Mouse (Mus musculus) myocyte (in vitro differentiated cells): ENCODE results near the gene Cnot4. TPM values are rescaled to one million over a fixed set of nuclear protein-coding genes. Genes with fewer than 3 reads are reported as not detected.

ENCODE experiments used
- H3K27me3 ChIP-seq: one replicate; pipeline ENCODE4 v1.6.1; 2011; ENCODE audit not compliant: control insufficient read depth, insufficient read depth, insufficient read length
- H3K36me3 ChIP-seq: one replicate; pipeline ENCODE4 v1.6.1; 2011; ENCODE audit not compliant: control insufficient read depth, insufficient read depth
- H3K4me2 ChIP-seq: one replicate; pipeline ENCODE4 v1.6.1; 2011; ENCODE audit warnings: low read depth, control low read depth
- H3K4me3 ChIP-seq: one replicate; pipeline ENCODE4 v1.5.1; 2011; ENCODE audit warnings: mild to moderate bottlenecking, control low read depth, moderate library complexity
- H3K79me2 ChIP-seq: one replicate; pipeline ENCODE4 v1.6.1; 2011; ENCODE audit not compliant: control insufficient read depth, insufficient read depth
- H3ac ChIP-seq: one replicate; pipeline ENCODE4 v1.6.1; 2011; ENCODE audit not compliant: control insufficient read depth, insufficient read length
- CEBPB ChIP-seq: IDR thresholded peaks from 2 replicates; pipeline ENCODE4 v1.6.1; 2011; ENCODE audit warnings: mild to moderate bottlenecking, moderate library complexity; ENCODE audit not compliant: poor library complexity, insufficient read depth, severe bottlenecking
- E2F4 ChIP-seq: IDR thresholded peaks from one replicate; pipeline ENCODE4 v1.6.1; 2011; ENCODE audit warnings: mild to moderate bottlenecking, control low read depth, moderate library complexity; ENCODE audit not compliant: insufficient read depth
- MAX ChIP-seq: IDR thresholded peaks from one replicate; pipeline ENCODE4 v1.6.1; 2011; ENCODE audit warnings: low read depth, mild to moderate bottlenecking, control low read depth
- MYOD1 ChIP-seq, 3 experiments: IDR thresholded peaks; one replicate each; pipeline ENCODE4 v1.6.1; 2011; ENCODE audit warnings: control low read depth in 2 of 3, low read depth in 2 of 3, mild to moderate bottlenecking in 2 of 3, moderate library complexity in 1 of 3; ENCODE audit not compliant: insufficient read length in 2 of 3, control insufficient read depth in 1 of 3
- MYOG ChIP-seq, 3 experiments: IDR thresholded peaks; one replicate each; pipeline ENCODE4 v1.6.1; 2011; ENCODE audit warnings: control low read depth in 2 of 3, low read depth in 2 of 3, mild to moderate bottlenecking in 2 of 3; ENCODE audit not compliant: insufficient read length in 2 of 3, control insufficient read depth in 1 of 3, insufficient read depth in 1 of 3
- POLR2A ChIP-seq: IDR thresholded peaks from one replicate; pipeline ENCODE4 v1.6.1; 2011; ENCODE audit warnings: low read depth, mild to moderate bottlenecking, control low read depth, moderate library complexity; ENCODE audit not compliant: insufficient read length
- POLR2AphosphoS2 ChIP-seq: IDR thresholded peaks from one replicate; pipeline ENCODE4 v1.6.1; 2011; ENCODE audit warnings: low read depth, control low read depth; ENCODE audit not compliant: insufficient read length
- REST ChIP-seq: IDR thresholded peaks from one replicate; pipeline ENCODE4 v1.6.1; 2011; ENCODE audit warnings: mild to moderate bottlenecking, control low read depth, moderate library complexity; ENCODE audit not compliant: insufficient read depth, insufficient read length
- SRF ChIP-seq: IDR thresholded peaks from one replicate; pipeline ENCODE4 v1.6.1; 2011; ENCODE audit warnings: low read depth; ENCODE audit not compliant: control insufficient read depth, insufficient read length
- TCF12 ChIP-seq: IDR thresholded peaks from one replicate; pipeline ENCODE4 v1.6.1; 2011; ENCODE audit warnings: mild to moderate bottlenecking, control low read depth; ENCODE audit not compliant: poor library complexity, insufficient read depth, severe bottlenecking
- TCF3 ChIP-seq: IDR thresholded peaks from one replicate; pipeline ENCODE4 v1.6.1; 2011; ENCODE audit warnings: low read depth, control low read depth; ENCODE audit not compliant: insufficient read length
- USF1 ChIP-seq: IDR thresholded peaks from one replicate; pipeline ENCODE4 v1.6.1; 2011; ENCODE audit warnings: low read depth, mild to moderate bottlenecking, control low read depth, moderate library complexity
- polyA plus RNA-seq: library from polyadenylated mRNA; unstranded; fragments of >200 nt; fragmentation: generic; extraction: Trizol; gene quantifications from one replicate; pipeline ENCODE4 v1.2.1, GENCODE M21; 2012; ENCODE audit warnings: missing spikeins

The Cnot4 gene
- polyA plus RNA-seq, 1 experiment: 7.9 TPM

- Histone ChIP-seq H3K27me3 (no peaks in the 10 kb centered on the region), H3K79me2 (no peaks in the 10 kb centered on the region), H3ac (no peak overlapping the region), H3K4me2 (no peak overlapping the region), H3K4me3 (no peak overlapping the region), H3K36me3 (no peaks in the 10 kb centered on the region)
- TF ChIP-seq MYOG (IDR thresholded peaks at IDR 0.05; ENCODE audit: control insufficient read depth in 1 of 3, insufficient read depth in 1 of 3, insufficient read length in 2 of 3, low read depth in 2 of 3) (no peak), MAX (no peak), REST (no peak), POLR2AphosphoS2 (no peak), MYOD1 (IDR thresholded peaks at IDR 0.05; ENCODE audit: control insufficient read depth in 1 of 3, insufficient read length in 2 of 3, low read depth in 2 of 3) (no peak), TCF12 (no peak)
Observed at GRCm38 (mm10) chr6:35028023-35028422, 105.5 kb downstream of the Cnot4 start.

DNA sequence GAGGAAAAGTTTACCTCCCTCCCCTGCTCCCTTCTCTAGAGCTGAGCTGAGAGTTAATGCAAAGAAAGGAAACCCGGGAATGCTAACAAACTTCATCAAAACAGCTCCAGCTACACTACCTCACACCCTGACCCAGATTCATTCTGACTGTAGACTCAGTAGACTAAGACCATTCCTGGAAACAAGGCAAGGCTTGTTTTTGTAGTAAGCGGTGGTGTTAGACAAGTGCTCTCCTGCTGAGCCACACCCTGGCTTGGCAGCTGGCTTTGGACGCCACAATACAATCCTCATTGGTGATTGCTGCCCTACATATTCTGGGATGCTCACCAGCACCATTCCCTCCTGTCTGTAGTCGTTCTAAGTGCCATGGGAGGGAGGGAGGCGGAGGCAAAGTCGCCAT is 106.3 kb downstream of the Cnot4 start:
- TF ChIP-seq CEBPB: no peak
- no peak for TF ChIP-seq SRF
- TF ChIP-seq TCF12: no peak
- TF ChIP-seq MAX: no peak
- peak in 1 of 3 experiments; percentile 25 for TF ChIP-seq MYOD1 (IDR thresholded peaks at IDR 0.05; ENCODE audit: control insufficient read depth in 1 of 3, insufficient read length in 2 of 3, low read depth in 2 of 3)
- no peak for TF ChIP-seq TCF3
- no peak for TF ChIP-seq E2F4
- TF ChIP-seq REST: no peak
- peak in 1 of 3 experiments; percentile 52 for TF ChIP-seq MYOG (IDR thresholded peaks at IDR 0.05; ENCODE audit: control insufficient read depth in 1 of 3, insufficient read depth in 1 of 3, insufficient read length in 2 of 3, low read depth in 2 of 3)
- Histone ChIP-seq H3K36me3 (no peaks in the 10 kb centered on the region), H3ac (no peak overlapping the region), H3K79me2 (no peaks in the 10 kb centered on the region), H3K27me3 (no peaks in the 10 kb centered on the region), H3K4me3 (no peak overlapping the region), H3K4me2 (no peak overlapping the region)

DNA sequence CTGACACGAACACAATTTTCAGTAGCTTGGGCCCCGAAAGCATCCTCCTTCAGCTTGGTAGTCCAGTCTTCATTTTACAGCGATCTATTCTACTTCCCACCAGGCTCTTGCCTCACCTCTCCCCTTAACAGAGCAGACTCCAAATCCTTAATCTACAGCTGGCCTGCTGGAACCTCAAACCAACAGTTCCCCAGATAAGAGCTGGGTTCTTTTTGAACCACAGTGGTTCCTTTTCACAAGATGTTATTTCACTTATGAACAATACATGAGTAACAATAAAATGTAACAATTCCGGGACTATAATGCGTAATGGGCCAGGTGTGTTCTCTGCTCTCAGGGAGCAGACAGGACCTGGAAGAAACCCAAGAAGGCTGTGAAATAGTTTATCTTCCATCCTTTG is 116.9 kb downstream of the Cnot4 start:
- no peaks in the 10 kb centered on the region for H3K27me3 ChIP-seq
- no peaks in the 10 kb centered on the region for H3K79me2 ChIP-seq
- H3K36me3 ChIP-seq: peaks cover 2% of the 10 kb centered on the region
- no peak for TF ChIP-seq MYOD1 (IDR thresholded peaks at IDR 0.05; ENCODE audit: control insufficient read depth in 1 of 3, insufficient read length in 2 of 3, low read depth in 2 of 3)
- no peak for TF ChIP-seq POLR2A
- no peak for TF ChIP-seq SRF
- TF ChIP-seq REST: no peak
- no peak for TF ChIP-seq E2F4
- TF ChIP-seq MAX: no peak
- no peak for TF ChIP-seq TCF12
- no peak for TF ChIP-seq MYOG (IDR thresholded peaks at IDR 0.05; ENCODE audit: control insufficient read depth in 1 of 3, insufficient read depth in 1 of 3, insufficient read length in 2 of 3, low read depth in 2 of 3)
- TF ChIP-seq USF1: no peak
- TF ChIP-seq CEBPB: no peak
- TF ChIP-seq TCF3: no peak
- no peak overlapping the region for H3K4me2 ChIP-seq
- H3ac ChIP-seq: no peak overlapping the region
- H3K4me3 ChIP-seq: no peak overlapping the region

DNA sequence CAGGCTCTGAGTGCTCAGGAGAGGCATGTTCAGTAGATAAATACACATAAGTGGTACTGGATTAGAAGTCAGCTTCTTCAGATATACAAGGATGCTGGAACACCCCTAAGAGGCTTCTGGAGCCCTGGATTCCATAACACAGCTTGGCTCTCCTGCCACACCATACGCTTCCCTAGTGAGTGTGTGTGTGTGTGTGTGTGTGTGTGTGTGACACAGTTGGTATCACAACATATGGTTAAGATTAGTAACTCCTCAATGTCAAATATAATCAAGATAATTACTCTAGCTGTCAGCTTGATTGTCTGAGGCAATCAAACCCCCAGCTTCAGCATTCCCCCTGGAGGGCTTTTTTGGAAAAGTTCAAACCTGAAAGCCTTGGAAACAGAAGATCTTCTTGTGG is 121.6 kb downstream of the Cnot4 start:
- Histone ChIP-seq H3ac (no peak overlapping the region), H3K36me3 (no peaks in the 10 kb centered on the region), H3K27me3 (no peaks in the 10 kb centered on the region), H3K4me3 (no peak overlapping the region), H3K4me2 (no peak overlapping the region), H3K79me2 (no peaks in the 10 kb centered on the region)
- TF ChIP-seq MYOG (IDR thresholded peaks at IDR 0.05; ENCODE audit: control insufficient read depth in 1 of 3, insufficient read depth in 1 of 3, insufficient read length in 2 of 3, low read depth in 2 of 3): no peak

DNA sequence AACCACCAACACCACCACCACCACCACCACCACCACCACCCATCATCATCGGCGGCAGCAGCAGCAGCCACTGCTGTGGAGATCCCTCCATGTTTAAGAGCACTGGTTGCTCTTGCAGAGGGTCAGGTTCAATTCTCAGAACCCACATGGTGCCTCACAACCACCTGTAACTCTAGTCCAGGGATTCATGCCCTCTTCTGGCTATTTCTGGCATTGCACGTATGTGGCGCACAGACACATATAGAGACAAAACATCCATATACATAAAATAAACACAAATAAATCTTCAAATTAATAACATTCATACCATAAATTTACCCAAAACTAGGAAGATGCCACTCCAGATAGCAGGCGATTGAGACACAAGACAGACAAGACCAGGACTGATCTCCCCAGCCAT is 122.8 kb downstream of the Cnot4 start:
- H3K79me2 ChIP-seq: no peaks in the 10 kb centered on the region
- H3ac ChIP-seq: no peak overlapping the region
- no peak overlapping the region for H3K4me2 ChIP-seq
- no peaks in the 10 kb centered on the region for H3K36me3 ChIP-seq
- TF ChIP-seq MYOD1 (IDR thresholded peaks at IDR 0.05; ENCODE audit: control insufficient read depth in 1 of 3, insufficient read length in 2 of 3, low read depth in 2 of 3) (no peak), CEBPB (no peak), MYOG (IDR thresholded peaks at IDR 0.05; ENCODE audit: control insufficient read depth in 1 of 3, insufficient read depth in 1 of 3, insufficient read length in 2 of 3, low read depth in 2 of 3) (no peak), USF1 (no peak), TCF12 (no peak), REST (no peak), E2F4 (no peak), MAX (no peak), SRF (no peak), POLR2AphosphoS2 (no peak), TCF3 (no peak), POLR2A (no peak)
- H3K4me3 ChIP-seq: no peak overlapping the region
- no peaks in the 10 kb centered on the region for H3K27me3 ChIP-seq
